In genomic region chr3:154317651-154318248, GRCm38 (mm10) we compare ENCODE assay signal across 11 mouse cellular contexts. TPM values are rescaled to one million over a fixed set of nuclear protein-coding genes. Genes with fewer than 3 reads are reported as not detected.
DNase-seq lines count a peak whose midpoint lies in the region; ATAC-seq and TF ChIP-seq lines count a peak whose summit lies in the region.
"Had no signal": no experiment of that assay in that cellular context is flagged by ENCODE, and none has a peak within 500 bp of the region (broad histone marks: within the 10 kb centered on the region; RNA-seq: fewer than 3 reads in every experiment).

No protein-coding gene starts in this region.

- no peak for TF ChIP-seq EP300 in heart, postnatal 0 days (IDR thresholded peaks at IDR 0.05; ENCODE audit: low read depth)

- WGBS in heart, postnatal 0 days, result 18% methylated on average over 5 of the region's 5 CpGs
- WGBS in heart, embryonic 10.5 days, result 15% methylated on average over 5 of the region's 5 CpGs
- WGBS in midbrain, embryonic 10.5 days, result 15% methylated on average over 5 of the region's 5 CpGs
- whole genome bisulfite sequencing in midbrain, embryonic 15.5 days, result 18% methylated on average over 5 of the region's 5 CpGs

- no peak overlapping the region for H3K9ac ChIP-seq in heart, postnatal 0 days (replicated peaks; ENCODE audit: low read depth, low read length)
- no peak overlapping the region for H3K9ac ChIP-seq in midbrain, embryonic 15.5 days
- H3K9ac ChIP-seq: heart, embryonic 12.5 days had no signal

- no peak for ATAC-seq in heart, postnatal 0 days (ENCODE audit: insufficient read depth, low read depth)
- no peak for ATAC-seq in midbrain, embryonic 15.5 days (replicated peaks)
- peak; percentile 96 for ATAC-seq in megakaryocyte progenitor cell, adult 5-6 weeks (replicated peaks; ENCODE audit: poor library complexity)
- ATAC-seq in inflammation-experienced regulatory T-cells, adult 6 months, result no peak

- no peak for DNase-seq in heart, postnatal 0 days (ENCODE audit: low spot score)
- no peak for DNase-seq in heart, embryonic 10.5 days (ENCODE audit: low spot score)
- peak; percentile 46 for DNase-seq in midbrain, embryonic 10.5 days (ENCODE audit: low spot score)
- no peak for DNase-seq in testis, postnatal 10 days (ENCODE audit: low spot score)
- DNase-seq: midbrain, embryonic 14.5 days had no signal

- H3K4me1 ChIP-seq in heart, postnatal 0 days (ENCODE audit: control insufficient read depth, insufficient read depth), result no peaks in the 10 kb centered on the region
- no peaks in the 10 kb centered on the region for H3K4me1 ChIP-seq in heart, embryonic 10.5 days
- no peaks in the 10 kb centered on the region for H3K4me1 ChIP-seq in midbrain, embryonic 10.5 days
- H3K4me1 ChIP-seq in midbrain, embryonic 15.5 days, result no peaks in the 10 kb centered on the region
- H3K4me1 ChIP-seq in bone marrow macrophage, adult 2 months (ENCODE audit: control insufficient read depth, insufficient read depth, low read length), result no peaks in the 10 kb centered on the region
- H3K4me1 ChIP-seq: heart, embryonic 12.5 days had no signal

- peaks cover 24% of the 10 kb centered on the region for H3K27me3 ChIP-seq in heart, postnatal 0 days (ENCODE audit: control insufficient read depth, insufficient read depth, low read length)
- peaks cover 33% of the 10 kb centered on the region for H3K27me3 ChIP-seq in heart, embryonic 10.5 days (ENCODE audit: insufficient read depth, poor library complexity, severe bottlenecking)
- H3K27me3 ChIP-seq in midbrain, embryonic 10.5 days (ENCODE audit: low read depth, poor library complexity, severe bottlenecking), result peaks cover 19% of the 10 kb centered on the region
- peaks cover 9% of the 10 kb centered on the region; the same call in 1 of the 2 replicates for H3K27me3 ChIP-seq in midbrain, embryonic 15.5 days (replicated peaks)

- no peak overlapping the region for H3K27ac ChIP-seq in heart, postnatal 0 days (ENCODE audit: low read depth)
- no peak overlapping the region for H3K27ac ChIP-seq in heart, embryonic 10.5 days
- no peak overlapping the region for H3K27ac ChIP-seq in midbrain, embryonic 10.5 days (replicated peaks)
- H3K27ac ChIP-seq in midbrain, embryonic 15.5 days, result no peak overlapping the region
- no peak overlapping the region for H3K27ac ChIP-seq in bone marrow macrophage, adult 2 months (ENCODE audit: insufficient read depth, low read depth, low read length)

- no peaks in the 10 kb centered on the region for H3K36me3 ChIP-seq in heart, postnatal 0 days (replicated peaks; ENCODE audit: control insufficient read depth, insufficient read depth, low read length)
- no peaks in the 10 kb centered on the region for H3K36me3 ChIP-seq in heart, embryonic 10.5 days
- H3K36me3 ChIP-seq in midbrain, embryonic 10.5 days, result no peaks in the 10 kb centered on the region
- no peaks in the 10 kb centered on the region for H3K36me3 ChIP-seq in midbrain, embryonic 15.5 days (replicated peaks)
- H3K36me3 ChIP-seq: heart, embryonic 12.5 days had no signal

- TF ChIP-seq CTCF in heart, postnatal 0 days (IDR thresholded peaks at IDR 0.05; ENCODE audit: low read depth), result peak; percentile 42
- TF ChIP-seq CTCF in bone marrow macrophage, adult 2 months (IDR thresholded peaks at IDR 0.05; ENCODE audit: low read depth, low read length), result peak; percentile 46

- H3K4me2 ChIP-seq in heart, postnatal 0 days (ENCODE audit: low read depth, low read length), result no peak overlapping the region
- no peak overlapping the region for H3K4me2 ChIP-seq in midbrain, embryonic 15.5 days
- H3K4me2 ChIP-seq: heart, embryonic 12.5 days had no signal

- no peaks in the 10 kb centered on the region for H3K9me3 ChIP-seq in heart, postnatal 0 days (replicated peaks; ENCODE audit: control insufficient read depth, low read length)
- H3K9me3 ChIP-seq in heart, embryonic 10.5 days, result no peaks in the 10 kb centered on the region
- no peaks in the 10 kb centered on the region for H3K9me3 ChIP-seq in midbrain, embryonic 10.5 days (replicated peaks)
- no peaks in the 10 kb centered on the region for H3K9me3 ChIP-seq in midbrain, embryonic 15.5 days
- H3K9me3 ChIP-seq: heart, embryonic 12.5 days had no signal

- no peak for TF ChIP-seq POLR2A in bone marrow macrophage, adult 2 months (IDR thresholded peaks at IDR 0.05; ENCODE audit: borderline replicate concordance, low read depth, low read length)

- no peak overlapping the region for H3K4me3 ChIP-seq in heart, postnatal 0 days (ENCODE audit: low read depth, low read length)
- no peak overlapping the region for H3K4me3 ChIP-seq in heart, embryonic 10.5 days
- no peak overlapping the region for H3K4me3 ChIP-seq in midbrain, embryonic 10.5 days
- H3K4me3 ChIP-seq in midbrain, embryonic 15.5 days, result no peak overlapping the region
- H3K4me3 ChIP-seq in bone marrow macrophage, adult 2 months (ENCODE audit: insufficient read depth, low read length), result no peak overlapping the region
- H3K4me3 ChIP-seq: heart, embryonic 12.5 days had no signal

RNA-seq across cellular contexts. Expression of gene Lhx8, which starts 12.7 kb away (rescaled TPM):
- total RNA-seq in heart, postnatal 0 days (2014; rRNA removed; ENCODE audit: low replicate concordance), result not detected in 2 replicates
- polyA plus RNA-seq in heart, postnatal 0 days (2015; fragmentation: Nextera tagmentation; extraction: Ambion mirVana), result 0.15 TPM in 1 of 2 replicates, not detected in the other
- 0.84 and 1.0 TPM in 2 replicates for polyA plus RNA-seq in heart, embryonic 10.5 days (2016; fragmentation: Nextera tagmentation; extraction: Ambion mirVana)
- 0.31 and 0.84 TPM in 2 replicates for polyA plus RNA-seq in midbrain, embryonic 10.5 days (2016; fragmentation: Nextera tagmentation; extraction: Ambion mirVana)
- 1.9 and 4.4 TPM in 2 replicates for polyA plus RNA-seq in midbrain, embryonic 15.5 days (2015; fragmentation: Nextera tagmentation; extraction: Ambion mirVana)
- not detected in 2 replicates for polyA plus RNA-seq in bone marrow macrophage, adult 2 months (2012; ENCODE audit: insufficient read depth, insufficient read length, missing spikeins)
- total RNA-seq in megakaryocyte progenitor cell, adult 5-6 weeks (2015), result not detected in 2 replicates
- not detected in 2 replicates for total RNA-seq in megakaryocyte progenitor cell, adult 5-6 weeks (2017)
- not detected for polyA plus RNA-seq in inflammation-experienced regulatory T-cells, adult 6 months (2017; shearing (Covaris generic))
- total RNA-seq: layer of hippocampus, adult 8-10 months had no signal
- polyA plus RNA-seq: heart, embryonic 12.5 days had no signal
